Mouse (Mus musculus): ENCODE measurements at regions not wholly inside any gene's neighbourhood (a gene's known extent, or its start where the extent isn't known, plus 50 kb on each side); places are given as distances from the start of the nearest gene placed in this dataset.
"Not testable (repeated sequence)": the region's sequence is repeated elsewhere in the genome, so short reads cannot be mapped to it uniquely, and the experiment has no call there.

DNA sequence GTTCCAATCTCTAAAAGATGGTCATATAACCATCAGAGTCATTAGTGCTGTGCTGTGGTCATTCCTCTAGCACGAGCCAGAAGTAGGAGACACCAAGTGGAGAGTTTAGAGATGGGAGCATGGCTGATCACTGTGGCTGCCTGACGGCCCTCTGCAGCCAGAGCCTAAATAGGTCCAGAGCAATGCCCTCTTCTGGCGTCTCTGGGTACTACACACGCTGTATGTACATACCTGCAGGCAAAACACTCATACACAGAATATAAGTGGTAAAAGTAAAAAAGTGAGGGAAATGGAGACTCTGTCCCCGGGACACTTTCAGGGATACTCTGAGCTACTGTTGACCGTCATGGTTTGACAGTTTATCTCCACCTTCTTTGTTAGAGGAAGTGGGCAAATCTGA is 91.4 kb downstream of the Gm21738 start:
- DNase-seq (ENCODE audit: low read depth, low spot score) = no peak

DNA sequence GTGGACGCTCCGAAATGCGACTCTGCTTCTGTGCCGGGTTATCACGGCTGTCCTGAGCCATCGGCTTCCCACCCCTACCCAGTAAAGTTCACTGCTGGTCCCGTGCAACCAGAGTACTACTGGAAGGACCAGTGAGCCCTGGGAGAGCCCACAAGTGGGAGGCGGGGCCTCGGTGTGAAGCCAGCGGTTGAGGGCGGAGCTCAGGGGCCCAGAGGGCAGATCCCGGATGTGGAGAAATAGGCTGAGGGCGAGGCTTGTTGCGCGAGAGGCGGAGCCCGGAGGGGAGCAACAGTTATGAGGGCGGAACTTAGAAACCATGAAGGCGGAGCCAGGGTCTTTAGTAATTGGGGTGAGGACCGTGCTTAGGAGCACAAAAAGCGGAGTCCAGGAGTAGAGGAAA is 107.1 kb downstream of the Gm21738 start:
- no peak for DNase-seq (ENCODE audit: low read depth, low spot score)

DNA sequence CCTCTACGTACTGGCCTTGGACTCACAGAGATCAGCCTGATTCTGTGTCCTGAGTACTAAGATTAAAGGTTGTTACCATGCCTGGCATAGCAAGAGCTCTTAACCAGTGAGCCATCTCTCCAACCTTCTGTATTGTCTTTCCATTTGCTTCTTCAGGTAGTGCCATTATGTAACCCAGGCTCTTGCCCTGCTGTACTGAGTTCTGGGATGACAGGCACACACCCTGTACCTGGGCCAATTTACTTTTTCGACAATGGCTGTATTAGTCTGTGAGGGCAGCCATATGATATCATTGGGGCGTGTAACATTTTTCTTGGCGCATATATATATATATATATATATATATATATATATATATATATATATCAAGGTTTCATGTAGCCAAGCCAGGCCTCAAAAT is 115.9 kb downstream of the Gm21738 start:
- DNase-seq (ENCODE audit: low read depth, low spot score) = not testable (repeated sequence)

DNA sequence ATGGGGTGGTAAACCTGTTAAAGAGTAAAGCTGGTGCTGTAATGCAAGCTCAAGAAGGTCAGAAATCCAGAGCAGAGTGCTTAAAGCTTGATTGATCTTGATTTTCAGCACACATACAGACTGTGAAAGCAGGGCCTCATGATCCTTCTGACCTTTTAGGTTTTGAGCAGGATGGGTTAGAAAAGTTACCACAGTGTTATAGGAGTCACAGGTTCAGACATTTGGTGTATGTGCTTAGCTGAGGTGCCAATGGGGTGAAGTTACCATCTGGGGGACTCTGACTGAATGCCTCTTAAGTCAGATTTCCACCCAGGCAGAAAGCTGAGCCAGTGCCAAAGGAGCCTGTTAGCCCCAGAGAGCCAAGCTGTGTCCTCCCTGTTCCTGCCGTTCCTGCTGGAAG is 139.6 kb downstream of the Gm21738 start:
- no peak for DNase-seq (ENCODE audit: low read depth, low spot score)

DNA sequence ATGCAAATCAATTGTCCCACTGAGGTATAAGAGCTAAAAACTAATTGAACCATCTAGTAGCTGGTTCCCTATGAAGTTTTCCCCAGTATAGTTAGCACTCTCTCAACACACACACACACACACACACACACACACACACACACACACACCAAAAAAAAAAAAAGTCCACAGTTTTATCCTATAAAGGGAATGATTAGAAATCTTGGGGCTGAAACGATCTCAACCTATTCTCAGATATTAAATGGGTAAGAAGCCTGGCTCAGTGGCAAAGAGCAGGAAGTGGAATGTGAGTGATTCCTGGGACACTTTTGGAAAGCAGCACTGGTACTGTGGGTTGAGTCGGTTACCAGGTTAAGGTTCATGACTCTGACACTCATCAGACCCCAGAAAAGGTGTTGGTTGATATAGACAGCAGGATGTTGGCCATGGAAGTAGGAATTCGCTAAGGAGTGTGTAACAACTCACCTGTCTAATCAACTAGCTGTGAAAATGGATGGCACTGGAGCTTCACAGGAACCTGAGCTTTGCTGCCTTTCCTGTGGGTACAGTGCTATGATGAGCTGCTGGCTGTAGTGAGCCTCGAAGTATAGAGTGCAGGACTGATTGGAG is 140.8 kb downstream of the Gm21738 start:
- DNase-seq (ENCODE audit: low read depth, low spot score) = peak; percentile 100

Measured in forelimb bud, embryonic 11.5 days (tissue).